Mouse (Mus musculus) gastrocnemius, postnatal 14 days (tissue): ENCODE data around the gene Ankrd10. TPM values are rescaled to one million over a fixed set of nuclear protein-coding genes. Genes with fewer than 3 reads are reported as not detected.
"Not testable (repeated sequence)": the region's sequence is repeated elsewhere in the genome, so short reads cannot be mapped to it uniquely, and the experiment has no call there.

ENCODE experiments used
- DNase-seq: peaks from one replicate; pipeline ENCODE4 v3.0.0; 2021; ENCODE audit warnings: mixed read lengths
- intact Hi-C: fragments of 180-260 bp; cut with DNase I; formaldehyde crosslinking; loops from one replicate; pipeline ENCODE4 v1.15.1; 2025; ENCODE audit warnings: low total_unique reads
- microRNA-seq, 2 experiments: library from miRNA; unstranded; fragments of <30 nt; microRNA quantifications; one replicate each; pipeline ENCODE4 v1.2.0; 2021
- total RNA-seq, 2 experiments: library from RNA; stranded (reverse); gene quantifications; 2 replicates each; pipeline ENCODE4 v1.2.3; 2021

Gene Ankrd10
- total RNA-seq, 2 experiments from 2014 or later: 24.4 to 25.2 TPM

DNA sequence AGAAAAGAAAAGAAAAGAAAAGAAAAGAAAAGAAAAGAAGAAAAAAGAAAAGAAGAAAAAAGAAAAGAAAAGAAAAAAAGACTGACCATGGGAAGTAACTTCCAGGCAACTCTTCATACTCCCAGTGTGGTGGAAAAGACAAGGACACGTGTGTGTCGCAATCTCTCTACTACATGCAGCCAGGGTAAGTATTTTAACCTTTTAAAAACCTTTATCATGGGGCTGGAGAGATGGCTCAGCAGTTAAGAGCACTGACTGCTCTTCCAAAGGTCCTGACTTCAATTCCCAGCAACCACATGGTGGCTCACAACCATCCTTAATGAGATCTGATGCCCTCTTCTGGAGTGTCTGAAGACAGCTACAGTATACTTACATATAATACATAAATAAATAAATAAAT is 67.4 kb downstream of the Ankrd10 start:
- intact Hi-C loops, DNase-seq: not testable (repeated sequence)

DNA sequence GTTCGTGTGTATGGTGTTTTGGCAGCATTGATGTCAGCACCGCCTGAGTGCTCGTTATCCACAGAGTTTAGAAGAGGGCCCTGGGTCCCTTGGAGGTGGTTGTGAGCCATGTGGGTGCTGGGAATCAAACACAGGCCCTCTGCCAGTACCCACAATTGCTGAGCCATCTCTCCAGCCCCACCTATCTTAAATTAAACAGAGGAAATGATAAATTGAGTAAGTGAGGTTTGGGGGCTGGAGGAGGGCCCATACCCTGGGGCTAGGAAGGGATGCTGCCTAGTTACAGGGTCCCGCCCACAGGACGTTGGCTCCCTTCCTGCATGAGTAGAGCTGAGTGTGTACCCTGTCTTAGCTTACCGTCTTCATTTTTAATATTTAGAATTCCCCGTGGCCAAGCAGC is 70.8 kb downstream of the Ankrd10 start:
- DNase-seq: no peak
- intact Hi-C loops: no loop called here

DNA sequence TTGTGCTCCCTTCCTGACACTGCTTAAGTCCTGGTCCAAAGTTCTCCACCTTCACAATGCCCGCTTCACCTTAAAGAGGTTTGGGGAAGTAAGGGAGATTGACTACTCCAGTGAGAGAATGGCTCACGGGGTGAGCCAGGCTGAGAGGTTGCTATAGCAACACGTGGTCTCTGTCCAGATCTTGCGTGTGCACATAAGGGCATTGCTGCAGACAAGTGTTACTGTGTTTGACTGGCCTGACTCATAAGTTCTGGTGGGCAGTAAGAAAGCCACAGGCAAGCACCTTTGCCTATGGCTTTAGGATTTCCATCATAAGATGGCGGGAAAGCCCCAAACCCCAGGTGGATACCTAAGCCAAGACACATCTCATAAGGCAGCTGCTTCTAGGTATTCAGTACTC is 71.3 kb downstream of the Ankrd10 start:
- no peak for DNase-seq
- intact Hi-C loops: no loop called here

Small RNAs within 50 kb of the gene (microRNA-seq; reads per million reads assigned to microRNA genes)
- 0.50 to 1.3 reads per million in 2 experiments for gene Mir7238

Other genes starting within 250 kb of the Ankrd10 start
- under 1 TPM; 0.53 to 0.69 TPM for gene Rab20, start 157.0 kb downstream of the Ankrd10 start, total RNA-seq
- gene Naxd, start 138.3 kb downstream of the Ankrd10 start, total RNA-seq: 10 to 100 TPM; 23.4 to 27.3 TPM
- 10 to 100 TPM; 12.8 to 13.8 TPM for gene Cars2, start 85.0 kb downstream of the Ankrd10 start, total RNA-seq
- 10 to 100 TPM; 21.0 to 21.2 TPM for gene Ing1, start 80.2 kb downstream of the Ankrd10 start, total RNA-seq
- gene 1700016D06Rik, start 65.3 kb upstream of the Ankrd10 start, total RNA-seq: not detected
- 10 to 100 TPM; 54.5 to 64.7 TPM for gene Arhgef7, start 92.0 kb upstream of the Ankrd10 start, total RNA-seq
- gene Tex29, start 204.7 kb upstream of the Ankrd10 start, total RNA-seq: not detected